ENCODE assay signal across 8 mouse cellular contexts in genomic region chr14:26639251-26639650, GRCm38 (mm10). TPM values are rescaled to one million over a fixed set of nuclear protein-coding genes. Genes with fewer than 3 reads are reported as not detected.
DNase-seq lines count a peak whose midpoint lies in the region; ATAC-seq and TF ChIP-seq lines count a peak whose summit lies in the region.

No protein-coding gene starts in this region.

- TF ChIP-seq EP300 in heart, postnatal 0 days (IDR thresholded peaks at IDR 0.05; ENCODE audit: low read depth), result no peak
- no peak for TF ChIP-seq EP300 in lung, postnatal 0 days (IDR thresholded peaks at IDR 0.05)

- WGBS in bone marrow, adult 2 months, result 2% methylated on average over 11 of the region's 11 CpGs
- 2% methylated on average over 11 of the region's 11 CpGs for WGBS in heart, postnatal 0 days
- WGBS in lung, postnatal 0 days, result 3% methylated on average over 11 of the region's 11 CpGs

- no peak for TF ChIP-seq POLR2A in bone marrow, adult 2 months (IDR thresholded peaks at IDR 0.05; ENCODE audit: borderline replicate concordance, control insufficient read depth, low read depth, low read length)

- H3K27me3 ChIP-seq in heart, postnatal 0 days (ENCODE audit: control insufficient read depth, insufficient read depth, low read length), result no peaks in the 10 kb centered on the region
- H3K27me3 ChIP-seq in lung, postnatal 0 days (replicated peaks; ENCODE audit: insufficient read depth, low read length), result no peaks in the 10 kb centered on the region

- H3K9ac ChIP-seq in heart, postnatal 0 days (replicated peaks; ENCODE audit: low read depth, low read length), result peak overlapping the region; percentile 99
- peak overlapping the region; percentile 96 for H3K9ac ChIP-seq in lung, postnatal 0 days (replicated peaks; ENCODE audit: low read depth)

- peak overlapping the region; percentile 85 for H3K4me2 ChIP-seq in heart, postnatal 0 days (ENCODE audit: low read depth, low read length)
- peak overlapping the region; percentile 75 for H3K4me2 ChIP-seq in lung, postnatal 0 days (replicated peaks; ENCODE audit: low read depth, low read length)

- H3K9me3 ChIP-seq in heart, postnatal 0 days (replicated peaks; ENCODE audit: control insufficient read depth, low read length), result no peaks in the 10 kb centered on the region
- H3K9me3 ChIP-seq in lung, postnatal 0 days (ENCODE audit: low read length), result no peaks in the 10 kb centered on the region

- H3K36me3 ChIP-seq in heart, postnatal 0 days (replicated peaks; ENCODE audit: control insufficient read depth, insufficient read depth, low read length), result no peaks in the 10 kb centered on the region
- H3K36me3 ChIP-seq in lung, postnatal 0 days (ENCODE audit: insufficient read depth, low read length), result no peaks in the 10 kb centered on the region

- H3K27ac ChIP-seq in layer of hippocampus, adult 2 months, result peak overlapping the region; percentile 98; the same call in 1 of the 2 replicates
- peak overlapping the region; percentile 12; the same call in 1 of the 2 replicates for H3K27ac ChIP-seq in bone marrow, adult 2 months (ENCODE audit: control insufficient read depth, insufficient read depth, low read depth, low read length, poor library complexity)
- H3K27ac ChIP-seq in heart, postnatal 0 days (ENCODE audit: low read depth), result peak overlapping the region; percentile 96
- H3K27ac ChIP-seq in lung, postnatal 0 days (ENCODE audit: low read length), result peak overlapping the region; percentile 99

- peak overlapping the region; percentile 94 for H3K4me3 ChIP-seq in layer of hippocampus, adult 2 months
- peak overlapping the region; percentile 59 for H3K4me3 ChIP-seq in bone marrow, adult 2 months (replicated peaks; ENCODE audit: control insufficient read depth, low read depth, low read length)
- peak overlapping the region; percentile 96 for H3K4me3 ChIP-seq in heart, postnatal 0 days (ENCODE audit: low read depth, low read length)
- peak overlapping the region; percentile 99 for H3K4me3 ChIP-seq in lung, postnatal 0 days (ENCODE audit: low read depth, low read length)

- TF ChIP-seq CTCF in layer of hippocampus, adult 2 months (conservative IDR thresholded peaks at IDR 0.05), result no peak
- no peak for TF ChIP-seq CTCF in bone marrow, adult 2 months (IDR thresholded peaks at IDR 0.05; ENCODE audit: control insufficient read depth, insufficient read depth, low read length)
- no peak for TF ChIP-seq CTCF in heart, postnatal 0 days (IDR thresholded peaks at IDR 0.05; ENCODE audit: low read depth)
- TF ChIP-seq CTCF in lung, postnatal 0 days (IDR thresholded peaks at IDR 0.05), result no peak

- no peak for DNase-seq in layer of hippocampus, adult 2 months (ENCODE audit: low spot score in 2 of 2)
- DNase-seq in layer of hippocampus, adult 9-11 months, result no peak
- no peak for DNase-seq in heart, postnatal 0 days (ENCODE audit: low spot score)
- DNase-seq in lung, postnatal 0 days (ENCODE audit: low spot score), result peak; percentile 69
- DNase-seq in B cell, adult 2 months, result no peak
- DNase-seq in natural killer cell, adult 2 months (ENCODE audit: low spot score in 2 of 2), result no peak
- DNase-seq in cerebellum, adult 8-10 months, result no peak

- no peak for ATAC-seq in heart, postnatal 0 days (ENCODE audit: insufficient read depth, low read depth)
- no peak for ATAC-seq in lung, postnatal 0 days

- no peaks in the 10 kb centered on the region; the same call in none of the 2 replicates for H3K4me1 ChIP-seq in bone marrow, adult 2 months (ENCODE audit: control insufficient read depth, insufficient read depth, low read length)
- H3K4me1 ChIP-seq in heart, postnatal 0 days (ENCODE audit: control insufficient read depth, insufficient read depth), result peaks cover 30% of the 10 kb centered on the region
- H3K4me1 ChIP-seq in lung, postnatal 0 days (ENCODE audit: insufficient read depth, low read depth, low read length), result peaks cover 9% of the 10 kb centered on the region; the same call in 1 of the 2 replicates

RNA-seq across cellular contexts. Expression of gene Arf4, which starts 1.4 kb away (rescaled TPM):
- total RNA-seq in layer of hippocampus, adult 2 months (2021), result 100 to 1,000 TPM; 109 to 115 TPM
- polyA plus RNA-seq in bone marrow, adult 2 months (2011; ENCODE audit: insufficient read depth, insufficient read length, low replicate concordance, missing spikeins), result 36.8 and 38.3 TPM in 2 replicates
- 104 and 119 TPM in 2 replicates for total RNA-seq in heart, postnatal 0 days (2014; rRNA removed; ENCODE audit: low replicate concordance)
- polyA plus RNA-seq in heart, postnatal 0 days (2015; fragmentation: Nextera tagmentation; extraction: Ambion mirVana), result 264 and 270 TPM in 2 replicates
- polyA plus RNA-seq in lung, postnatal 0 days (2015; fragmentation: Nextera tagmentation; extraction: Ambion mirVana), result 347 and 352 TPM in 2 replicates

RNA-seq across cellular contexts. Expression of gene Pde12, which starts 30.4 kb away (rescaled TPM):
- 1 to 10 TPM; 7.8 to 8.5 TPM for total RNA-seq in layer of hippocampus, adult 2 months (2021)
- 2.6 and 3.3 TPM in 2 replicates for polyA plus RNA-seq in bone marrow, adult 2 months (2011; ENCODE audit: insufficient read depth, insufficient read length, low replicate concordance, missing spikeins)
- total RNA-seq in heart, postnatal 0 days (2014; rRNA removed; ENCODE audit: low replicate concordance), result 9.4 and 12.0 TPM in 2 replicates
- polyA plus RNA-seq in heart, postnatal 0 days (2015; fragmentation: Nextera tagmentation; extraction: Ambion mirVana), result 4.3 and 4.9 TPM in 2 replicates
- polyA plus RNA-seq in lung, postnatal 0 days (2015; fragmentation: Nextera tagmentation; extraction: Ambion mirVana), result 5.4 and 5.5 TPM in 2 replicates

RNA-seq across cellular contexts. Expression of gene Dnah12, which starts 53.8 kb away (rescaled TPM):
- under 1 TPM; 0.20 to 0.87 TPM for total RNA-seq in layer of hippocampus, adult 2 months (2021)
- 0.11 and 0.25 TPM in 2 replicates for polyA plus RNA-seq in bone marrow, adult 2 months (2011; ENCODE audit: insufficient read depth, insufficient read length, low replicate concordance, missing spikeins)
- total RNA-seq in heart, postnatal 0 days (2014; rRNA removed; ENCODE audit: low replicate concordance), result 6.3 TPM in 1 of 2 replicates, not detected in the other
- polyA plus RNA-seq in heart, postnatal 0 days (2015; fragmentation: Nextera tagmentation; extraction: Ambion mirVana), result 0.05 TPM in 1 of 2 replicates, not detected in the other
- polyA plus RNA-seq in lung, postnatal 0 days (2015; fragmentation: Nextera tagmentation; extraction: Ambion mirVana), result 1.6 and 2.1 TPM in 2 replicates

Comparison
In these comparisons a context has a peak if more than half of its experiments do, and no peak if none do; other contexts are left out.
1. H3K27ac ChIP-seq: peak in every context shown above with its lines; median percentile 99 in lung, postnatal 0 days; 98 in layer of hippocampus, adult 2 months; 96 in heart, postnatal 0 days; 12 in bone marrow, adult 2 months.